Mouse (Mus musculus): ENCODE measurements around the gene Dmwd. TPM values are rescaled to one million over a fixed set of nuclear protein-coding genes. Genes with fewer than 3 reads are reported as not detected.
A peak's percentile ranks its signal among the peaks of the same experiment; 100 is the strongest.

Gene Dmwd
- total RNA-seq, 2 experiments from 2014 or later, result 146 to 148 TPM

- intact Hi-C loops (cut with DNase I), result loop anchor here (2.0 kb wide), 1 partner anchor 18 kb away; no protein-coding TSS in a partner anchor
- no peak for DNase-seq (ENCODE audit: low spot score in 2 of 2)
These were observed 16.6 kb downstream of the Dmwd start for GRCm38 (mm10) chr7:19092381-19093173.

- peak; percentile 68 to 75 for DNase-seq (ENCODE audit: low spot score in 2 of 2)
- intact Hi-C loops (cut with DNase I), result loop anchor here (2.0 kb wide), 1 partner anchor 18 kb away; no protein-coding TSS in a partner anchor
These were observed 17.1 kb downstream of the Dmwd start for GRCm38 (mm10) chr7:19093174-19093521.

- peak; percentile 80 to 83 for DNase-seq (ENCODE audit: low spot score in 2 of 2)
- intact Hi-C loops (cut with DNase I), result loop anchor here (2.0 kb wide), 1 partner anchor 19 kb away; no protein-coding TSS in a partner anchor
These were observed 17.7 kb downstream of the Dmwd start for GRCm38 (mm10) chr7:19093537-19094385.

- intact Hi-C loops (cut with DNase I), result no loop called here
- no peak for DNase-seq (ENCODE audit: low spot score in 2 of 2)
These were observed 18.4 kb downstream of the Dmwd start, which contains the start of gene Six5 for GRCm38 (mm10) chr7:19094471-19094825. Gene Six5, plus strand, starts transcription at chr7:19094594.

GRCm38 (mm10) chr7:19094826-19095750, 19.1 kb downstream of the Dmwd start:
- intact Hi-C loops (cut with DNase I), result no loop called here

GRCm38 (mm10) chr7:19095751-19096110, 19.7 kb downstream of the Dmwd start:
- DNase-seq (ENCODE audit: low spot score in 2 of 2), result no peak
- intact Hi-C loops (cut with DNase I), result no loop called here

More at GRCm38 (mm10) chr7:19094826-19095750, 19.1 kb downstream of the Dmwd start:
- peak in 1 of 2 experiments; percentile 39 for DNase-seq (ENCODE audit: low spot score in 2 of 2)

- DNase-seq (ENCODE audit: low spot score in 2 of 2), result no peak
- intact Hi-C loops (cut with DNase I), result no loop called here
These were observed 20.5 kb downstream of the Dmwd start for GRCm38 (mm10) chr7:19096421-19096976.

GRCm38 (mm10) chr7:19097217-19097616, 21.2 kb downstream of the Dmwd start:
- DNase-seq (ENCODE audit: low spot score in 2 of 2), result no peak
- intact Hi-C loops (cut with DNase I), result no loop called here

GRCm38 (mm10) chr7:19097863-19098262, 21.8 kb downstream of the Dmwd start:
- intact Hi-C loops (cut with DNase I), result no loop called here
- DNase-seq (ENCODE audit: low spot score in 2 of 2), result no peak

GRCm38 (mm10) chr7:19098811-19099210, 22.8 kb downstream of the Dmwd start:
- DNase-seq (ENCODE audit: low spot score in 2 of 2), result no peak
- intact Hi-C loops (cut with DNase I), result no loop called here

GRCm38 (mm10) chr7:19100290-19100689, 24.3 kb downstream of the Dmwd start:
- DNase-seq (ENCODE audit: low spot score in 2 of 2), result no peak
- intact Hi-C loops (cut with DNase I), result no loop called here

- no peak for DNase-seq (ENCODE audit: low spot score in 2 of 2)
- intact Hi-C loops (cut with DNase I), result no loop called here
These were observed 27.7 kb downstream of the Dmwd start for GRCm38 (mm10) chr7:19103741-19104140.

GRCm38 (mm10) chr7:19104486-19104885, 28.5 kb downstream of the Dmwd start:
- intact Hi-C loops (cut with DNase I), result no loop called here
- DNase-seq (ENCODE audit: low spot score in 2 of 2), result no peak

GRCm38 (mm10) chr7:19107436-19107835, 31.4 kb downstream of the Dmwd start:
- intact Hi-C loops (cut with DNase I), result no loop called here
- DNase-seq (ENCODE audit: low spot score in 2 of 2), result no peak

GRCm38 (mm10) chr7:19109565-19109964, 33.5 kb downstream of the Dmwd start:
- no peak for DNase-seq (ENCODE audit: low spot score in 2 of 2)
- intact Hi-C loops (cut with DNase I), result no loop called here

- DNase-seq (ENCODE audit: low spot score in 2 of 2), result peak; percentile 44 to 53
- intact Hi-C loops (cut with DNase I), result no loop called here
These were observed 42.2 kb downstream of the Dmwd start, which contains the start of gene Gm4969 for GRCm38 (mm10) chr7:19118028-19118771. Gene Gm4969, minus strand, starts transcription at chr7:19118368.

- intact Hi-C loops (cut with DNase I), result loop anchor here (1.0 kb wide), 1 partner anchor 95 kb away; the partner anchor contains the start of gene Sympk
- no peak for DNase-seq (ENCODE audit: low spot score in 2 of 2)
These were observed 43.1 kb downstream of the Dmwd start for GRCm38 (mm10) chr7:19119083-19119482.
